Mouse (Mus musculus) kidney, embryonic 14.5 days (tissue): ENCODE data around the gene Il6ra. TPM values are rescaled to one million over a fixed set of nuclear protein-coding genes. Genes with fewer than 3 reads are reported as not detected.

Experiments used
- ATAC-seq: fragments of 200-750 bp; cut with Nextera tagmentation; 2 replicates; pipeline ENCODE4 v1.8.0; 2017; ENCODE audit warnings: moderate number of reproducible peaks, mild to moderate bottlenecking, moderate TSS enrichment, moderate library complexity; ENCODE audit not compliant: low FRiP score, low TSS enrichment
- H3K27ac ChIP-seq: fragments of 300-500 bp; sonication (generic); 2 replicates; pipeline ENCODE4 v1.5.1; 2014; ENCODE audit warnings: low read depth, mild to moderate bottlenecking, low read length, moderate library complexity, mixed read lengths
- H3K27me3 ChIP-seq: fragments of 300-500 bp; sonication (generic); 2 replicates; pipeline ENCODE4 v1.6.1; 2014; ENCODE audit warnings: mild to moderate bottlenecking, low read length; ENCODE audit not compliant: control insufficient read depth, insufficient read depth
- H3K36me3 ChIP-seq: fragments of 300-500 bp; sonication (generic); 2 replicates; pipeline ENCODE4 v1.6.1; 2014; ENCODE audit warnings: low read length, mixed read lengths; ENCODE audit not compliant: control insufficient read depth, insufficient read depth
- H3K4me1 ChIP-seq: fragments of 300-500 bp; sonication (generic); 2 replicates; pipeline ENCODE4 v1.6.1; 2014; ENCODE audit warnings: low read length, mixed read lengths; ENCODE audit not compliant: control insufficient read depth, insufficient read depth
- H3K4me2 ChIP-seq: fragments of 300-500 bp; sonication (generic); replicated peaks from 2 replicates; pipeline ENCODE4 v1.6.1; 2014; ENCODE audit warnings: low read depth, mild to moderate bottlenecking, low read length
- H3K4me3 ChIP-seq: fragments of 300-500 bp; sonication (generic); 2 replicates; pipeline ENCODE4 v1.5.1; 2014; ENCODE audit warnings: mild to moderate bottlenecking, low read length
- H3K9ac ChIP-seq: fragments of 300-500 bp; sonication (generic); 2 replicates; pipeline ENCODE4 v1.6.1; 2014; ENCODE audit warnings: low read depth, mild to moderate bottlenecking, low read length, moderate library complexity
- H3K9me3 ChIP-seq: fragments of 300-500 bp; sonication (generic); 2 replicates; pipeline ENCODE4 v1.6.1; 2016; ENCODE audit warnings: low read length; ENCODE audit not compliant: control insufficient read depth
- WGBS: fragments of 180-500 bp; shearing (Covaris S2); extraction: QIAGEN DNeasy Blood & Tissue Kit; methylation state at CpG from one replicate; pipeline ENCODE4 v1.1.7; 2014; 5-methylcytosine and 5-hydroxymethylcytosine counted together
- polyA plus RNA-seq: library from polyadenylated mRNA; unstranded; fragments of >200 nt; fragmentation: Nextera tagmentation; extraction: Ambion mirVana; gene quantifications from 2 replicates; pipeline ENCODE4 v1.2.1, GENCODE M21; 2014

Gene Il6ra
- polyA plus RNA-seq, 1 experiment from 2014 or later: 0.55 TPM

GRCm38 (mm10) chr3:89875021-89875420, 38.0 kb downstream of the Il6ra start:
- Histone ChIP-seq H3K4me3 (no peak overlapping the region), H3K9me3 (no peaks in the 10 kb centered on the region; the same call in 1 of the 2 replicates), H3K27me3 (no peaks in the 10 kb centered on the region), H3K4me1 (0 out of 2 replicates have a peak, but pooled peaks cover 3% of the 10 kb centered on the region), H3K9ac (no peak overlapping the region), H3K36me3 (no peaks in the 10 kb centered on the region), H3K4me2 (no peak overlapping the region), H3K27ac (no peak overlapping the region)
- no peak for ATAC-seq
- WGBS: 53% methylated on average over 9 of the region's 9 CpGs

- Histone ChIP-seq H3K27me3 (no peaks in the 10 kb centered on the region), H3K4me1 (0 out of 2 replicates have a peak, but pooled peaks cover 3% of the 10 kb centered on the region), H3K36me3 (no peaks in the 10 kb centered on the region), H3K9ac (no peak overlapping the region), H3K27ac (no peak overlapping the region), H3K4me3 (no peak overlapping the region), H3K9me3 (no peaks in the 10 kb centered on the region; the same call in 1 of the 2 replicates), H3K4me2 (no peak overlapping the region)
- ATAC-seq: no peak
- 91% methylated on average over 5 of the region's 5 CpGs for WGBS
Observed at GRCm38 (mm10) chr3:89874076-89874475, 38.9 kb downstream of the Il6ra start.

GRCm38 (mm10) chr3:89872684-89873083, 40.3 kb downstream of the Il6ra start:
- ATAC-seq: no peak
- no peaks in the 10 kb centered on the region for H3K36me3 ChIP-seq
- WGBS: 70% methylated on average over 6 of the region's 6 CpGs
- no peak overlapping the region for H3K27ac ChIP-seq
- H3K4me3 ChIP-seq: no peak overlapping the region
- H3K9ac ChIP-seq: no peak overlapping the region
- H3K4me1 ChIP-seq: peaks cover 10% of the 10 kb centered on the region; the same call in 1 of the 2 replicates
- no peaks in the 10 kb centered on the region; the same call in 1 of the 2 replicates for H3K9me3 ChIP-seq
- H3K4me2 ChIP-seq: no peak overlapping the region
- no peaks in the 10 kb centered on the region for H3K27me3 ChIP-seq

GRCm38 (mm10) chr3:89872209-89872608, 40.8 kb downstream of the Il6ra start:
- ATAC-seq: peak; percentile 24; the same call in 1 of the 2 replicates
- Histone ChIP-seq H3K36me3 (no peaks in the 10 kb centered on the region), H3K9ac (no peak overlapping the region), H3K9me3 (no peaks in the 10 kb centered on the region; the same call in 1 of the 2 replicates), H3K4me3 (no peak overlapping the region), H3K27me3 (no peaks in the 10 kb centered on the region), H3K4me2 (no peak overlapping the region), H3K27ac (no peak overlapping the region), H3K4me1 (peaks cover 10% of the 10 kb centered on the region; the same call in 1 of the 2 replicates)
- 64% methylated on average over 7 of the region's 7 CpGs for WGBS

- Histone ChIP-seq H3K9ac (no peak overlapping the region), H3K27ac (no peak overlapping the region), H3K36me3 (no peaks in the 10 kb centered on the region), H3K27me3 (no peaks in the 10 kb centered on the region), H3K4me3 (no peak overlapping the region), H3K4me2 (no peak overlapping the region), H3K4me1 (peaks cover 10% of the 10 kb centered on the region; the same call in 1 of the 2 replicates), H3K9me3 (no peaks in the 10 kb centered on the region; the same call in 1 of the 2 replicates)
- 76% methylated on average over 8 of the region's 8 CpGs for WGBS
- no peak for ATAC-seq
Observed at GRCm38 (mm10) chr3:89871339-89871914, 41.6 kb downstream of the Il6ra start.

- 67% methylated on average over 22 of the region's 22 CpGs for WGBS
- ATAC-seq: no peak
- H3K9me3 ChIP-seq: no peaks in the 10 kb centered on the region; the same call in 1 of the 2 replicates
- no peak overlapping the region for H3K4me3 ChIP-seq
- H3K4me1 ChIP-seq: peaks cover 10% of the 10 kb centered on the region; the same call in 1 of the 2 replicates
- no peak overlapping the region for H3K4me2 ChIP-seq
- H3K27me3 ChIP-seq: no peaks in the 10 kb centered on the region
- no peak overlapping the region for H3K9ac ChIP-seq
- no peaks in the 10 kb centered on the region for H3K36me3 ChIP-seq
- H3K27ac ChIP-seq: no peak overlapping the region
Observed at GRCm38 (mm10) chr3:89870472-89871271, 42.3 kb downstream of the Il6ra start.

- H3K9ac ChIP-seq: no peak overlapping the region
- no peak overlapping the region for H3K4me2 ChIP-seq
- H3K4me1 ChIP-seq: peaks cover 10% of the 10 kb centered on the region; the same call in 1 of the 2 replicates
- no peak overlapping the region for H3K4me3 ChIP-seq
- WGBS: 59% methylated on average over 9 of the region's 9 CpGs
- no peaks in the 10 kb centered on the region for H3K36me3 ChIP-seq
- H3K27ac ChIP-seq: no peak overlapping the region
- H3K9me3 ChIP-seq: no peaks in the 10 kb centered on the region; the same call in 1 of the 2 replicates
- no peak for ATAC-seq
- H3K27me3 ChIP-seq: no peaks in the 10 kb centered on the region
Observed at GRCm38 (mm10) chr3:89869556-89869955, 43.4 kb downstream of the Il6ra start.

- no peak overlapping the region for H3K27ac ChIP-seq
- H3K4me3 ChIP-seq: no peak overlapping the region
- H3K36me3 ChIP-seq: no peaks in the 10 kb centered on the region
- 46% methylated on average over 9 of the region's 9 CpGs for WGBS
- peaks cover 10% of the 10 kb centered on the region; the same call in 1 of the 2 replicates for H3K4me1 ChIP-seq
- ATAC-seq: no peak
- H3K27me3 ChIP-seq: no peaks in the 10 kb centered on the region
- no peaks in the 10 kb centered on the region; the same call in 1 of the 2 replicates for H3K9me3 ChIP-seq
- H3K9ac ChIP-seq: no peak overlapping the region
- no peak overlapping the region; the same call in 1 of the 2 replicates for H3K4me2 ChIP-seq
Observed at GRCm38 (mm10) chr3:89868956-89869355, 44.0 kb downstream of the Il6ra start.

GRCm38 (mm10) chr3:89868357-89868756, 44.6 kb downstream of the Il6ra start:
- no peak overlapping the region for H3K4me3 ChIP-seq
- no peaks in the 10 kb centered on the region; the same call in 1 of the 2 replicates for H3K9me3 ChIP-seq
- peaks cover 10% of the 10 kb centered on the region; the same call in 1 of the 2 replicates for H3K4me1 ChIP-seq
- no peaks in the 10 kb centered on the region for H3K27me3 ChIP-seq
- H3K4me2 ChIP-seq: no peak overlapping the region; the same call in 1 of the 2 replicates
- no peaks in the 10 kb centered on the region for H3K36me3 ChIP-seq
- no peak overlapping the region for H3K9ac ChIP-seq
- H3K27ac ChIP-seq: no peak overlapping the region
- peak; percentile 51; the same call in 1 of the 2 replicates for ATAC-seq
- WGBS: 10% methylated on average over 7 of the region's 7 CpGs
